Mouse (Mus musculus) liver, embryonic 15.5 days (tissue): ENCODE measurements at regions not wholly inside any gene's neighbourhood (a gene's known extent, or its start where the extent isn't known, plus 50 kb on each side); places are given as distances from the start of the nearest gene placed in this dataset.
A peak's percentile ranks its signal among the peaks of the same experiment; 100 is the strongest.

ENCODE experiments used
- ATAC-seq: fragments of 200-750 bp; cut with Nextera tagmentation; 2 replicates; pipeline ENCODE4 v1.8.0; 2017; ENCODE audit warnings: moderate number of reproducible peaks, mild to moderate bottlenecking, moderate library complexity; ENCODE audit not compliant: insufficient read depth
- H3K27ac ChIP-seq: fragments of 300-500 bp; sonication (generic); replicated peaks from 2 replicates; pipeline ENCODE4 v1.5.1; 2015; ENCODE audit warnings: mild to moderate bottlenecking, inconsistent platforms
- H3K27me3 ChIP-seq: fragments of 300-500 bp; sonication (generic); 2 replicates; pipeline ENCODE4 v1.6.1; 2015; ENCODE audit warnings: mild to moderate bottlenecking, inconsistent platforms
- H3K36me3 ChIP-seq: fragments of 300-500 bp; sonication (generic); replicated peaks from 2 replicates; pipeline ENCODE4 v1.6.1; 2015; ENCODE audit warnings: moderate library complexity, mild to moderate bottlenecking, inconsistent platforms
- H3K4me1 ChIP-seq: fragments of 300-500 bp; sonication (generic); replicated peaks from 2 replicates; pipeline ENCODE4 v1.6.1; 2015; ENCODE audit warnings: inconsistent platforms
- H3K4me2 ChIP-seq: fragments of 300-500 bp; sonication (generic); 2 replicates; pipeline ENCODE4 v1.6.1; 2015; ENCODE audit warnings: moderate library complexity, mild to moderate bottlenecking, inconsistent platforms
- H3K4me3 ChIP-seq: fragments of 300-500 bp; sonication (generic); replicated peaks from 2 replicates; pipeline ENCODE4 v1.5.1; 2015; ENCODE audit warnings: mild to moderate bottlenecking, inconsistent platforms
- H3K9ac ChIP-seq: fragments of 300-500 bp; sonication (generic); 2 replicates; pipeline ENCODE4 v1.6.1; 2015; ENCODE audit warnings: moderate library complexity, mild to moderate bottlenecking, inconsistent platforms
- H3K9me3 ChIP-seq: fragments of 300-500 bp; sonication (generic); replicated peaks from 2 replicates; pipeline ENCODE4 v1.6.1; 2016; ENCODE audit warnings: inconsistent platforms
- WGBS: fragments of 180-500 bp; shearing (Covaris S2); methylation state at CpG from one replicate; pipeline ENCODE4 v1.1.7; 2015; ENCODE audit warnings: mixed read lengths; ENCODE audit not compliant: insufficient replicate concordance; 5-methylcytosine and 5-hydroxymethylcytosine counted together

- Histone ChIP-seq H3K4me2 (no peak overlapping the region), H3K9me3 (no peaks in the 10 kb centered on the region), H3K4me3 (no peak overlapping the region), H3K27me3 (no peaks in the 10 kb centered on the region), H3K4me1 (no peaks in the 10 kb centered on the region), H3K36me3 (no peaks in the 10 kb centered on the region), H3K9ac (no peak overlapping the region), H3K27ac (no peak overlapping the region)
- ATAC-seq: 0 out of 2 replicates have a peak, but pooled peaks have one; percentile 28
- 41% methylated on average over 10 of the region's 10 CpGs for WGBS
These were observed 230.8 kb upstream of the Jmjd1c start for GRCm38 (mm10) chr10:66865010-66865582.

GRCm38 (mm10) chr10:66871133-66871664 is 224.7 kb upstream of the Jmjd1c start:
- Histone ChIP-seq H3K9ac (no peak overlapping the region), H3K27me3 (no peaks in the 10 kb centered on the region), H3K4me3 (no peak overlapping the region), H3K4me1 (no peaks in the 10 kb centered on the region), H3K27ac (no peak overlapping the region), H3K36me3 (no peaks in the 10 kb centered on the region), H3K4me2 (no peak overlapping the region), H3K9me3 (no peaks in the 10 kb centered on the region)
- no peak for ATAC-seq
- WGBS: 37% methylated on average over 4 of the region's 4 CpGs

- Histone ChIP-seq H3K9ac (no peak overlapping the region), H3K36me3 (no peaks in the 10 kb centered on the region), H3K4me3 (no peak overlapping the region), H3K4me2 (no peak overlapping the region), H3K4me1 (no peaks in the 10 kb centered on the region), H3K9me3 (no peaks in the 10 kb centered on the region), H3K27ac (no peak overlapping the region), H3K27me3 (no peaks in the 10 kb centered on the region)
- WGBS: 25% methylated on average over 1 of the region's 1 CpGs
- no peak for ATAC-seq
These were observed 224.3 kb upstream of the Jmjd1c start for GRCm38 (mm10) chr10:66871673-66872072.

DNA sequence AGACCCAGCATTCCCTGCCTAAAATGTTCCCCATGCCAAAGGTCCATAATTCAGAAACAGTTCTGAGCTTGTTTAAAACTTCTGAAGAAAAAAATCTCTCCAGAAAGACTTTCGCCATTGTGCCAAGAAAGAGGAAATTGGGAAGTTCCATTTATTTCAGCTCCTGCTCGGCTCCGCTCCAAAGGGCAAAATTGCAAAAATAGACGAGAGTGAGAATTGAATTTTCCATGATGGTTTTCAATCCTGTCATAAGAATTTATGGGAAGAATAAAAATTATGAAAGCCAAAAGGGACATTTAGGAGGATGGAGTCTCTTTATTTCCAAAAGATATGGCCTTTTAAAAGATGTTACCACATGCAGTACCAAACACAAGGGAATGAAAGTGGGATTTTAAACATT is 222.5 kb upstream of the Jmjd1c start:
- Histone ChIP-seq H3K4me3 (no peak overlapping the region), H3K9ac (no peak overlapping the region), H3K4me2 (no peak overlapping the region), H3K27ac (no peak overlapping the region), H3K4me1 (no peaks in the 10 kb centered on the region), H3K9me3 (no peaks in the 10 kb centered on the region), H3K27me3 (no peaks in the 10 kb centered on the region), H3K36me3 (no peaks in the 10 kb centered on the region)
- no peak for ATAC-seq
- WGBS: 79% methylated on average over 4 of the region's 4 CpGs

- H3K27ac ChIP-seq: no peak overlapping the region
- H3K4me1 ChIP-seq: no peaks in the 10 kb centered on the region
- H3K9ac ChIP-seq: no peak overlapping the region
- H3K27me3 ChIP-seq: no peaks in the 10 kb centered on the region
- whole genome bisulfite sequencing: 69% methylated on average over 8 of the region's 8 CpGs
- no peak overlapping the region for H3K4me3 ChIP-seq
- H3K4me2 ChIP-seq: no peak overlapping the region
- no peak for ATAC-seq
- H3K36me3 ChIP-seq: no peaks in the 10 kb centered on the region
- H3K9me3 ChIP-seq: no peaks in the 10 kb centered on the region
These were observed 216.9 kb upstream of the Jmjd1c start for GRCm38 (mm10) chr10:66879071-66879470.

DNA sequence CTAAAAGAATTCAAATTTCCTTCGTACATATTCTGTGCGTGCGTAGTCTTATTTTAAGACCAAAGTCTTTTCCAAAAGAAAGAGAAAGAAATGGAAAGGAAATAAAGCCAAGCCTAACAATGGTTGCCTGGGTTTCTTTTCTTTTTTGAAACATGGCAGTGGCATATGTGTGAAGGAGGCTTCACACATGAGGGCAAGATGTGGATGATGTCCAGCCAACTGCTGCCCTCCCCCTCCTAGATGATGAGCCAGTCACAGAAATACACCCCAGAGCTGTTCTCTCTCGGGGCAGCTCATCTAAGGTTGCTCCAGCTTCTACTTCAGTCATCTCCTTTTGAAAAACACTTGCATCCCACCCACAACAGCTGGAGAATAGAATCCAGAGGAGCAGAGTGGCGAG is 213.1 kb upstream of the Jmjd1c start:
- Histone ChIP-seq H3K4me1 (no peaks in the 10 kb centered on the region), H3K4me2 (no peak overlapping the region), H3K4me3 (no peak overlapping the region), H3K36me3 (no peaks in the 10 kb centered on the region), H3K9me3 (no peaks in the 10 kb centered on the region), H3K27ac (no peak overlapping the region), H3K27me3 (no peaks in the 10 kb centered on the region), H3K9ac (no peak overlapping the region)
- no peak for ATAC-seq
- WGBS: 76% methylated on average over 5 of the region's 5 CpGs

- Histone ChIP-seq H3K27ac (no peak overlapping the region), H3K9ac (no peak overlapping the region), H3K36me3 (no peaks in the 10 kb centered on the region), H3K27me3 (no peaks in the 10 kb centered on the region), H3K9me3 (no peaks in the 10 kb centered on the region), H3K4me2 (no peak overlapping the region), H3K4me3 (no peak overlapping the region), H3K4me1 (no peaks in the 10 kb centered on the region)
- 70% methylated on average over 5 of the region's 5 CpGs for WGBS
- ATAC-seq: no peak
These were observed 210.3 kb upstream of the Jmjd1c start for GRCm38 (mm10) chr10:66885575-66885974.

GRCm38 (mm10) chr10:66889786-66890555 is 206.0 kb upstream of the Jmjd1c start:
- Histone ChIP-seq H3K27me3 (no peaks in the 10 kb centered on the region), H3K4me3 (no peak overlapping the region), H3K27ac (no peak overlapping the region), H3K4me2 (no peak overlapping the region), H3K4me1 (no peaks in the 10 kb centered on the region), H3K36me3 (no peaks in the 10 kb centered on the region), H3K9ac (no peak overlapping the region), H3K9me3 (no peaks in the 10 kb centered on the region)
- ATAC-seq: no peak
- WGBS: 66% methylated on average over 12 of the region's 12 CpGs

DNA sequence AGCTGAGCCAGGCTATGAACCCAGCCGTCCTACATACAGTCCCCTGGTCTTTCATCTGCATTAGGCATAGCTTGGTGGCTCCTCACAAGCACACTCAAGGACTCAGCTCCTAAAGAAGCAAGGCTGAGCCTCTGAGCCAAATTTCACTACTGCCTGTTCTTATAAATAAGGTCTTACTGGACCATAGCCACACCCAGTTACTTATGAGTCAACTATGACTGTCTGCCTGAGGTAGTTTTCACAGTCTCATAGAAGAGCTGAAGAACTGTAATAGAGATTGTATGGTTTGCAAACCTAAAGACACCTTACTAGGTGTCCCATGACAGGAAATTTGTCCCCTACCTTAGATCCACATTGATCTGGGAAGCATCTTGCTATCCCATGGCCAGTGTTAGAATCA is 204.1 kb upstream of the Jmjd1c start:
- Histone ChIP-seq H3K4me2 (no peak overlapping the region), H3K36me3 (no peaks in the 10 kb centered on the region), H3K4me3 (no peak overlapping the region), H3K27ac (no peak overlapping the region), H3K27me3 (no peaks in the 10 kb centered on the region), H3K9me3 (no peaks in the 10 kb centered on the region), H3K9ac (no peak overlapping the region), H3K4me1 (no peaks in the 10 kb centered on the region)
- ATAC-seq: no peak
- whole genome bisulfite sequencing: 70% methylated on average over 1 of the region's 1 CpGs

DNA sequence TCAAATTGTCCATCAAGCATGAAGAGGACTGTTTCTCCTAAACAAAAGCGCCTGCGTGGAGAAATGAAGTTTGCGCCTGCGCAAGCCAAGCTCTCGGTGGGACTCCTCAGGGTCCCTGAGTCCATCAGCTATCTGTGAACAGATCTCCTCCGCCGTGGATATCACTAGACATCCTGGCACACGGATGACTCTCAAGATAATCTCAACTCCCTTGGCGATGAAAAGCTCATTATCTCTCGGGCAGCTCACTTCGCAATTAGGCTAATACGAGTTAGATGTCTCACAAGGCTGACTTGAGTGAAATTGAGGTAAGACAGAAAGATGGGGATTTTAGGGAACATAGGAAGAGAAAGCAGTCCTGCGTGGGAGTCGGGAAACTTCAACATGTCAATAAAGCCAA is 202.1 kb upstream of the Jmjd1c start:
- H3K9ac ChIP-seq: no peak overlapping the region
- no peaks in the 10 kb centered on the region for H3K9me3 ChIP-seq
- no peak overlapping the region for H3K4me2 ChIP-seq
- H3K27ac ChIP-seq: no peak overlapping the region
- ATAC-seq: no peak
- no peaks in the 10 kb centered on the region for H3K4me1 ChIP-seq
- 69% methylated on average over 14 of the region's 14 CpGs for WGBS
- no peak overlapping the region for H3K4me3 ChIP-seq
- no peaks in the 10 kb centered on the region for H3K27me3 ChIP-seq
- H3K36me3 ChIP-seq: no peaks in the 10 kb centered on the region

DNA sequence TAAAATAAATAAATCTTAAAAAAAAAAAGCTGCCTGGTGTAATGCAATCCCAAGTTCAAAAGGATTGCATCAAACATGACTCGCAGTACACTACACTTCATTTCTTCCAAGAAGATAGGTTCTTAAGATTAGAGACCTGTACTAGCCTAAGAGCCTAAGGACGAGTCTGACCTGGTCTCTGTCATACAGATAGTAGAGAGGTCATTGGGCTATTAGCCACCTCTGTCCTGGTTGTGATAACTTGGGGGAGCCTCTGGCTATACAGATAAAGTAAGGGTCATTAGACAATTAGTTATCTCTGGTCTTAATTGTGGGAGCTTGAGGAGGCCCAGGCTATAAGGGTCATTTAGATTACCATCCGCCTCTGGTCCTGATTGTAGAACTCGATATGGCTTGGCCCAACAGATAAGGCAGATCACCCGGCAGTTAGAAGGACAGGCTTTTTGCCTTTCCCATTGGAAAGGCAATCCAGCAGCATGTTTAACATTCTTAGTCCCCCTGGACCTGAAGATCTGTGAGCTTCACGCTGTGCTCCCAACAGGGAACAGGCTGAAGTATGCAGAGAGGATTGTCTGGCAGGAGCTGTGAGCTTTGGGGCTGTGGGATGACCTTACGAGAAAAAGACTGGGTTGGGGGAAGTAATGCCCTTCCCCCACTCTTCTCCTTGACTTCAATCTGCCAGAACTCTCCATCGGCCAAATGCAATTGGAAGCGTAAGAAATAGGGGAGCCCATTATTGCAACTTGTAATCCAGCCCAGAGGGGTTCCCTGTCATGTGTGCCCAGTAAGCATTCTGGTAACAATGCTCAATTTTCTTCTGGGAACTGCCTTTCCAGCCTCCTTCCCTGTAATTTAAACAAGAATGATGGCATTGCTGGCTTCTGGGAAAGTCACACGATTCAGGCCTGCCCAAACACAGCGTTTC is 199.0 kb upstream of the Jmjd1c start:
- no peaks in the 10 kb centered on the region for H3K9me3 ChIP-seq
- no peak overlapping the region for H3K4me3 ChIP-seq
- H3K27ac ChIP-seq: no peak overlapping the region
- peaks cover 5% of the 10 kb centered on the region; the same call in 1 of the 2 replicates for H3K4me1 ChIP-seq
- no peak overlapping the region for H3K9ac ChIP-seq
- no peak for ATAC-seq
- no peaks in the 10 kb centered on the region for H3K27me3 ChIP-seq
- H3K36me3 ChIP-seq: no peaks in the 10 kb centered on the region
- 43% methylated on average over 11 of the region's 11 CpGs for WGBS
- no peak overlapping the region for H3K4me2 ChIP-seq
